Mouse (Mus musculus) forebrain, embryonic 14.5 days (tissue): ENCODE measurements around the gene Nkain2. TPM values are rescaled to one million over a fixed set of nuclear protein-coding genes. Genes with fewer than 3 reads are reported as not detected.
"Not testable (repeated sequence)": the region's sequence is repeated elsewhere in the genome, so short reads cannot be mapped to it uniquely, and the experiment has no call there.

Experiments
- ATAC-seq: fragments of 200-750 bp; cut with Nextera tagmentation; 2 replicates; pipeline ENCODE4 v1.8.0; 2017; ENCODE audit warnings: mild to moderate bottlenecking, moderate library complexity
- DNase-seq: peaks from one replicate; pipeline ENCODE4 v3.0.0-alpha.2; 2015; ENCODE audit warnings: low spot score
- H3K27ac ChIP-seq: fragments of 300-500 bp; sonication (generic); 2 replicates; pipeline ENCODE4 v1.5.1; 2014; ENCODE audit warnings: low read depth, mild to moderate bottlenecking, control low read depth, low read length, moderate library complexity
- H3K27me3 ChIP-seq: fragments of 300-500 bp; sonication (generic); replicated peaks from 2 replicates; pipeline ENCODE4 v1.6.1; 2014; ENCODE audit warnings: low read length, control low read depth, mixed read lengths; ENCODE audit not compliant: control insufficient read depth, insufficient read depth
- H3K36me3 ChIP-seq: fragments of 300-500 bp; sonication (generic); 2 replicates; pipeline ENCODE4 v1.6.1; 2014; ENCODE audit warnings: low read length, control low read depth; ENCODE audit not compliant: control insufficient read depth, insufficient read depth
- H3K4me1 ChIP-seq: fragments of 300-500 bp; sonication (generic); 2 replicates; pipeline ENCODE4 v1.6.1; 2014; ENCODE audit warnings: antibody characterized with exemption, low read length, control low read depth; ENCODE audit not compliant: control insufficient read depth, insufficient read depth
- H3K4me2 ChIP-seq: fragments of 300-500 bp; sonication (generic); 2 replicates; pipeline ENCODE4 v1.6.1; 2014; ENCODE audit warnings: mild to moderate bottlenecking, control low read depth, low read length
- H3K4me3 ChIP-seq: fragments of 300-500 bp; sonication (generic); 2 replicates; pipeline ENCODE4 v1.5.1; 2014; ENCODE audit warnings: low read depth, low read length, control low read depth
- H3K9ac ChIP-seq: fragments of 300-500 bp; sonication (generic); 2 replicates; pipeline ENCODE4 v1.6.1; 2014; ENCODE audit warnings: mild to moderate bottlenecking, low read length, control low read depth, moderate library complexity
- H3K9me3 ChIP-seq: fragments of 300-500 bp; sonication (generic); replicated peaks from 2 replicates; pipeline ENCODE4 v1.6.1; 2016; ENCODE audit warnings: low read length, control low read depth, mixed read lengths; ENCODE audit not compliant: control insufficient read depth
- WGBS: fragments of 180-500 bp; shearing (Covaris S2); extraction: QIAGEN DNeasy Blood & Tissue Kit; methylation state at CpG from one replicate; pipeline ENCODE4 v1.1.7; 2014; 5-methylcytosine and 5-hydroxymethylcytosine counted together
- polyA plus RNA-seq: library from polyadenylated mRNA; unstranded; fragments of >200 nt; fragmentation: Nextera tagmentation; extraction: Ambion mirVana; gene quantifications from 2 replicates; pipeline ENCODE4 v1.2.1, GENCODE M21; 2014

Gene Nkain2
- polyA plus RNA-seq, 1 experiment from 2014 or later = 12.3 TPM

GRCm38 (mm10) chr10:32796215-32796614, 94.0 kb downstream of the Nkain2 start:
- no peak overlapping the region for H3K9ac ChIP-seq
- peak; percentile 62 for DNase-seq
- no peaks in the 10 kb centered on the region for H3K27me3 ChIP-seq
- H3K4me3 ChIP-seq = no peak overlapping the region
- no peaks in the 10 kb centered on the region for H3K4me1 ChIP-seq
- WGBS = 71% methylated on average over 2 of the region's 2 CpGs
- no peak; the same call in 1 of the 2 replicates for ATAC-seq
- no peaks in the 10 kb centered on the region for H3K9me3 ChIP-seq
- no peaks in the 10 kb centered on the region for H3K36me3 ChIP-seq
- no peak overlapping the region for H3K4me2 ChIP-seq
- H3K27ac ChIP-seq = no peak overlapping the region

- no peak for DNase-seq
- Histone ChIP-seq H3K4me3 (no peak overlapping the region), H3K27me3 (no peaks in the 10 kb centered on the region), H3K9me3 (no peaks in the 10 kb centered on the region), H3K9ac (no peak overlapping the region), H3K27ac (no peak overlapping the region), H3K4me2 (no peak overlapping the region), H3K4me1 (no peaks in the 10 kb centered on the region), H3K36me3 (no peaks in the 10 kb centered on the region)
- ATAC-seq = no peak
Measured at GRCm38 (mm10) chr10:32790541-32790940, 99.7 kb downstream of the Nkain2 start.

DNA sequence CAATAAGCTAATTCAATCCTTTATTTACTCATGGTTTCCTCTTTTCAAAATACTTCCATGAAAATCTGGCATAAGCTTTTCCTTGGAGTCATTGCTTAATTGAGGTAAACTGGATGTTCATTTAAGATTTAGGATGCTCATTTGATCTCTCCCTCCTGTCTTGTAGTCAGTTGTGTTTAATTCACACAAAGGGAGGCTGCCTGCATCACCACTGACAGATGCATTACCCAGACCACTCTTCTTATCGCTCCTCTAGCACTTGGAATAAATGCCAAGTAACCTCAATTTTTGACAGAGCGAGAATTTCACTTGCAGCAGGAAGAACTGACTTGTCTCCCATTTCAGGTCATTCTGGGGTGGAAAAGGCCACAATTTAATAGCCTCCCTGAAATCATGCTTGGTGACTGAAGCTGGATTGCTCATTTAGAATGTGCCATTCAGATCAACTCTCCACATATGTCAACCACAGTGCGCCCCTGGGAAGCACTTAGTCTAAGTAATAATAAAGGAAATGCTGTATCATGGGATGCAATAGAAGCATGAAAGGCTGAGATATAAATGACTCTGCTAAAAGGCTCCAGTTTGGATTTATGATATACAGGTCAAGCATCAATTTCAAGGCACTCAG, 107.4 kb downstream of the Nkain2 start:
- no peaks in the 10 kb centered on the region for H3K9me3 ChIP-seq
- H3K4me1 ChIP-seq = no peaks in the 10 kb centered on the region
- 84% methylated on average over 3 of the region's 3 CpGs for WGBS
- no peak overlapping the region for H3K4me3 ChIP-seq
- ATAC-seq = peak; percentile 40; the same call in 1 of the 2 replicates
- no peak overlapping the region for H3K27ac ChIP-seq
- peak; percentile 17 for DNase-seq
- H3K27me3 ChIP-seq = no peaks in the 10 kb centered on the region
- no peak overlapping the region for H3K9ac ChIP-seq
- H3K4me2 ChIP-seq = no peak overlapping the region
- no peaks in the 10 kb centered on the region for H3K36me3 ChIP-seq

- no peak overlapping the region for H3K9ac ChIP-seq
- no peaks in the 10 kb centered on the region for H3K4me1 ChIP-seq
- no peak overlapping the region for H3K27ac ChIP-seq
- no peak overlapping the region for H3K4me3 ChIP-seq
- H3K27me3 ChIP-seq = no peaks in the 10 kb centered on the region
- DNase-seq (no peak), ATAC-seq (no peak)
- H3K9me3 ChIP-seq = no peaks in the 10 kb centered on the region
- no peaks in the 10 kb centered on the region for H3K36me3 ChIP-seq
- no peak overlapping the region for H3K4me2 ChIP-seq
- WGBS = 81% methylated on average over 2 of the region's 2 CpGs
Measured at GRCm38 (mm10) chr10:32738989-32739388, 151.3 kb downstream of the Nkain2 start.

- WGBS = 88% methylated on average over 1 of the region's 1 CpGs
- not testable (repeated sequence) for H3K4me1 ChIP-seq, DNase-seq, H3K4me3 ChIP-seq, H3K9me3 ChIP-seq, ATAC-seq, H3K27me3 ChIP-seq, H3K9ac ChIP-seq, H3K36me3 ChIP-seq, H3K4me2 ChIP-seq, H3K27ac ChIP-seq
Measured at GRCm38 (mm10) chr10:32706579-32706978, 183.7 kb downstream of the Nkain2 start.

- H3K9ac ChIP-seq = no peak overlapping the region
- H3K27ac ChIP-seq = no peak overlapping the region
- H3K27me3 ChIP-seq = no peaks in the 10 kb centered on the region
- no peaks in the 10 kb centered on the region for H3K4me1 ChIP-seq
- peak; percentile 5 for DNase-seq
- ATAC-seq = no peak
- WGBS = 73% methylated on average over 2 of the region's 2 CpGs
- no peaks in the 10 kb centered on the region for H3K36me3 ChIP-seq
- H3K4me2 ChIP-seq = no peak overlapping the region
- H3K9me3 ChIP-seq = no peaks in the 10 kb centered on the region
- no peak overlapping the region for H3K4me3 ChIP-seq
Measured at GRCm38 (mm10) chr10:32696661-32697060, 193.6 kb downstream of the Nkain2 start.

DNA sequence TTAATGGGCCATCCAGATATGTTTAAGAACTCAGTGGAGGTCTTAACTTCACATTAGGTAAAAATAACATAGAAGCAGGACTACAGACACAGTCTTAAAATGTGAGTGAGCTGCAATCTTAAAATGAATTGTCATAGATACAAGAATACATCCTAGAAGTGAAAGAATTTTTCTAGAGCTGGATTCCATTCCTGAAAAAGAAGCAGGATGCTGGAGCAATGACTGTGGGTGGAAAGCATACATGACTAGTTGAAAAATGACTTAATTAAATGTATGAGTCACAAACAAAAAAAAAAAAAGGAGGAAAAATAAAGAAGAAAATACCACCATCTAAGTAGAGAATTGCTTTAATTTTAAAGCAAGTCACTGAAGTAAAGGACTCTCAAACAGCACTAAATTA, 205.7 kb downstream of the Nkain2 start:
- Histone ChIP-seq H3K36me3 (no peaks in the 10 kb centered on the region), H3K9ac (no peak overlapping the region), H3K4me1 (no peaks in the 10 kb centered on the region), H3K27ac (no peak overlapping the region), H3K27me3 (no peaks in the 10 kb centered on the region), H3K9me3 (no peaks in the 10 kb centered on the region), H3K4me3 (no peak overlapping the region), H3K4me2 (no peak overlapping the region)
- DNase-seq (no peak), ATAC-seq (no peak)

DNA sequence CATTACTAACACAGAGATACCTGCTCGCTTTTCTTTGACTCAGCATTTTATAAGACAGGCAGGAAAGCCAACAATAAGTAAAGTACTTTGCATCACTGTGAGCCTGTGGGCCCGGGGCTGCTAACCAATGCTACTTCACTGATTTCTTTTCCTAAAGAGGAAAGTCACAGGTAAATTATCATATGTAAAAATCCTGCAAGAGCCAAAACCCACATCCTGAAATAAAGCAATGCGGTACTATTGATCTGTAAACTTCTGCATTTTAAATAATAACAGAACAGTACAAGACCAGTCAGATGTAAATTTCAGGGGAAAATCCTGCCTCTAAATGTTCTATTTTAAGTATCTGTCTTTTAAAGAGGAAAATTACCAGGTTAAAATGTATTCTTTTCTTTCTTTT, 250.0 kb downstream of the Nkain2 start:
- Histone ChIP-seq H3K4me2 (no peak overlapping the region), H3K4me3 (no peak overlapping the region)

DNA sequence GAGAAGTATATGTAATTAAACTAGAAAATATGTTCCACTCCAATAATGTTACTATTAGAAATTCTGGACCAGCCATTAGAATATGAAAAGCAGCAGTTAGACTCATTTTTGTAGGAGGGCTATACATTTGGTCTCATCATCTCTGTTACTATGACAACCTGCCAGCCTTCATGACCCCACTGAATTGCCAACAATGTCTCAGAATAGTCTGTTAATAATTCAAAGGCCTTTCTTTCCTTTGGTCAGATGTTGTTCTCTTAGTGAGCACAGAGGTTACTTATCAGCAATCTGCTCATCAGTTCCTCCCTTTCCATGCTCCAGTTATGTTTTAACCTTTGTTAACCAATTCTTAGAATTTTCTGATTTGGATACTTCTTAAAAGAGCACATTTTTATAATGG, 251.1 kb downstream of the Nkain2 start:
- Histone ChIP-seq H3K4me2 (no peak overlapping the region), H3K9me3 (no peaks in the 10 kb centered on the region), H3K27me3 (no peaks in the 10 kb centered on the region), H3K4me3 (no peak overlapping the region), H3K27ac (no peak overlapping the region), H3K9ac (no peak overlapping the region), H3K36me3 (no peaks in the 10 kb centered on the region), H3K4me1 (no peaks in the 10 kb centered on the region)
- ATAC-seq = no peak
- peak; percentile 16 for DNase-seq

More for the DNA sequence above, 250.0 kb downstream of the Nkain2 start:
- DNase-seq = no peak
- Histone ChIP-seq H3K27ac (no peak overlapping the region), H3K36me3 (no peaks in the 10 kb centered on the region), H3K9ac (no peak overlapping the region), H3K4me1 (no peaks in the 10 kb centered on the region), H3K9me3 (no peaks in the 10 kb centered on the region), H3K27me3 (no peaks in the 10 kb centered on the region)
- no peak for ATAC-seq
- WGBS = 72% methylated on average over 3 of the region's 3 CpGs
